Mouse (Mus musculus): ENCODE data around the gene Rasl12.
A peak's percentile ranks its signal among the peaks of the same experiment; 100 is the strongest.

Rasl12 gene

GRCm38 (mm10) chr9:65393606-65394005, 4.7 kb upstream of the Rasl12 start:
- no peak for DNase-seq

GRCm38 (mm10) chr9:65394360-65394759, 3.9 kb upstream of the Rasl12 start:
- no peak for DNase-seq

GRCm38 (mm10) chr9:65399934-65400333, 1.6 kb downstream of the Rasl12 start:
- no peak for DNase-seq

- DNase-seq: peak; percentile 55
Measured at GRCm38 (mm10) chr9:65404331-65405183, 6.3 kb downstream of the Rasl12 start.

GRCm38 (mm10) chr9:65405184-65405449, 6.8 kb downstream of the Rasl12 start:
- no peak for DNase-seq

GRCm38 (mm10) chr9:65407327-65407726, 9.0 kb downstream of the Rasl12 start:
- no peak for DNase-seq

- DNase-seq: no peak
Measured at GRCm38 (mm10) chr9:65407861-65408260, 9.6 kb downstream of the Rasl12 start.

- no peak for DNase-seq
Measured at GRCm38 (mm10) chr9:65408871-65409295, 10.6 kb downstream of the Rasl12 start.

GRCm38 (mm10) chr9:65410378-65410777, 12.1 kb downstream of the Rasl12 start:
- DNase-seq: no peak

GRCm38 (mm10) chr9:65411326-65411725, 13.0 kb downstream of the Rasl12 start:
- DNase-seq: no peak

GRCm38 (mm10) chr9:65417738-65418137, 19.4 kb downstream of the Rasl12 start:
- no peak for DNase-seq

- DNase-seq: no peak
Measured at GRCm38 (mm10) chr9:65419633-65420032, 21.3 kb downstream of the Rasl12 start.

- no peak for DNase-seq
Measured at GRCm38 (mm10) chr9:65422760-65423501, 24.6 kb downstream of the Rasl12 start, which contains the start of gene Slc51b. Gene Slc51b (minus strand): TSS chr9:65422955.

- DNase-seq: no peak
Measured at GRCm38 (mm10) chr9:65424393-65424792, 26.1 kb downstream of the Rasl12 start.

GRCm38 (mm10) chr9:65427511-65427910, 29.2 kb downstream of the Rasl12 start:
- no peak for DNase-seq

GRCm38 (mm10) chr9:65428003-65428402, 29.7 kb downstream of the Rasl12 start:
- no peak for DNase-seq

GRCm38 (mm10) chr9:65430401-65430800, 32.1 kb downstream of the Rasl12 start:
- no peak for DNase-seq

GRCm38 (mm10) chr9:65430921-65431320, 32.6 kb downstream of the Rasl12 start:
- no peak for DNase-seq

GRCm38 (mm10) chr9:65432236-65432635, 33.9 kb downstream of the Rasl12 start:
- DNase-seq: peak; percentile 75

GRCm38 (mm10) chr9:65434140-65434539, 35.8 kb downstream of the Rasl12 start:
- peak; percentile 19 for DNase-seq

GRCm38 (mm10) chr9:65435211-65435610, 36.9 kb downstream of the Rasl12 start:
- DNase-seq: no peak

GRCm38 (mm10) chr9:65435671-65436301, 37.5 kb downstream of the Rasl12 start, which contains the start of gene Mtfmt:
Gene Mtfmt (plus strand): TSS chr9:65435782.
- DNase-seq: peak; percentile 91

- DNase-seq: no peak
Measured at GRCm38 (mm10) chr9:65444692-65445091, 46.4 kb downstream of the Rasl12 start.

GRCm38 (mm10) chr9:65447951-65448350, 49.6 kb downstream of the Rasl12 start:
- DNase-seq: no peak

All from cerebellum, adult 8-10 months (tissue).